Mouse (Mus musculus) MEL (cell line): ENCODE measurements around the gene Megf8. TPM values are rescaled to one million over a fixed set of nuclear protein-coding genes. Genes with fewer than 3 reads are reported as not detected.

Experiments used
- DNase-seq: peaks from one replicate; pipeline ENCODE4 v3.0.0; 2011; ENCODE audit warnings: low read depth, low spot score
- H3K27ac ChIP-seq: 2 replicates; pipeline ENCODE4 v1.5.1; 2012; ENCODE audit warnings: low read depth, mild to moderate bottlenecking, control low read depth, low read length, moderate library complexity; ENCODE audit not compliant: control insufficient read depth
- H3K27me3 ChIP-seq, 2 experiments: fragments of 150-350 bp in 1 of 2; sonication (generic) in 1 of 2; 2 replicates each; pipeline ENCODE4 v1.6.1; 2012; ENCODE audit warnings: low read length in 2 of 2, mild to moderate bottlenecking in 2 of 2, improper control_type of control experiment in 1 of 2, moderate library complexity in 1 of 2; ENCODE audit not compliant: insufficient read depth in 2 of 2, control insufficient read depth in 1 of 2
- H3K36me3 ChIP-seq, 2 experiments: 2 replicates each; pipeline ENCODE4 v1.6.1; 2012 to 2014; ENCODE audit warnings: low read length in 2 of 2, improper control_type of control experiment in 1 of 2, inconsistent platforms in 1 of 2, mild to moderate bottlenecking in 1 of 2; ENCODE audit not compliant: insufficient read depth in 2 of 2, control insufficient read depth in 1 of 2
- H3K4me1 ChIP-seq, 2 experiments: fragments of 150-350 bp in 1 of 2; sonication (generic) in 1 of 2; 2 replicates each; pipeline ENCODE4 v1.6.1; 2012; ENCODE audit warnings: low read length in 2 of 2, improper control_type of control experiment in 1 of 2, mild to moderate bottlenecking in 1 of 2; ENCODE audit not compliant: insufficient read depth in 2 of 2, control insufficient read depth in 1 of 2
- H3K4me3 ChIP-seq, 2 experiments: fragments of 150-350 bp in 1 of 2; sonication (generic) in 1 of 2; 2 replicates each; pipeline ENCODE4 v1.5.1; 2012; ENCODE audit warnings: low read depth in 2 of 2, low read length in 2 of 2, mild to moderate bottlenecking in 2 of 2, moderate library complexity in 2 of 2, control low read depth in 1 of 2, improper control_type of control experiment in 1 of 2; ENCODE audit not compliant: control insufficient read depth in 1 of 2, insufficient read depth in 1 of 2
- H3K79me2 ChIP-seq: 2 replicates; pipeline ENCODE4 v1.6.1; 2012; ENCODE audit warnings: mild to moderate bottlenecking, low read length, moderate library complexity; ENCODE audit not compliant: control insufficient read depth, poor library complexity, insufficient read depth
- H3K9ac ChIP-seq: 2 replicates; pipeline ENCODE4 v1.6.1; 2012; ENCODE audit warnings: low read depth, mild to moderate bottlenecking, control low read depth, low read length, moderate library complexity; ENCODE audit not compliant: control insufficient read depth, poor library complexity, severe bottlenecking
- H3K9me3 ChIP-seq: fragments of 150-350 bp; sonication (generic); replicated peaks from 2 replicates; pipeline ENCODE4 v1.6.1; 2012; ENCODE audit warnings: mild to moderate bottlenecking, low read length, improper control_type of control experiment, moderate library complexity; ENCODE audit not compliant: insufficient read depth
- BHLHE40 ChIP-seq: IDR thresholded peaks from 2 replicates; pipeline ENCODE4 v1.6.1; 2012; ENCODE audit warnings: low read depth, mild to moderate bottlenecking, inconsistent platforms, low read length, improper control_type of control experiment, borderline replicate concordance
- CHD2 ChIP-seq: IDR thresholded peaks from 2 replicates; pipeline ENCODE4 v1.6.1; 2011; ENCODE audit warnings: low read length, improper control_type of control experiment
- CTCF ChIP-seq, 3 experiments: IDR thresholded peaks in 2 of 3; conservative IDR thresholded peaks in 1 of 3; 2 replicates each; pipeline ENCODE4 v1.5.1; 2011 to 2012; ENCODE audit warnings: low read length in 3 of 3, low read depth in 2 of 3, mild to moderate bottlenecking in 2 of 3, improper control_type of control experiment in 1 of 3, inconsistent platforms in 1 of 3, mixed read lengths in 1 of 3, moderate library complexity in 1 of 3; ENCODE audit not compliant: control insufficient read depth in 1 of 3, insufficient read depth in 1 of 3, poor library complexity in 1 of 3, severe bottlenecking in 1 of 3
- EP300 ChIP-seq, 2 experiments: IDR thresholded peaks; 2 replicates each; pipeline ENCODE4 v1.6.1; 2011; ENCODE audit warnings: improper control_type of control experiment in 2 of 2, low read length in 2 of 2, low read depth in 1 of 2, mild to moderate bottlenecking in 1 of 2
- ETS1 ChIP-seq: IDR thresholded peaks from 2 replicates; pipeline ENCODE4 v1.6.1; 2012; ENCODE audit warnings: low read depth, mild to moderate bottlenecking, inconsistent platforms, low read length, improper control_type of control experiment, moderate library complexity
- GATA1 ChIP-seq: IDR thresholded peaks from 2 replicates; pipeline ENCODE4 v1.6.1; 2011; ENCODE audit warnings: low read depth, low read length, improper control_type of control experiment
- HCFC1 ChIP-seq: IDR thresholded peaks from 2 replicates; pipeline ENCODE4 v1.6.1; 2012; ENCODE audit warnings: low read depth, mild to moderate bottlenecking, inconsistent platforms, low read length, improper control_type of control experiment, moderate library complexity
- MAZ ChIP-seq: IDR thresholded peaks from 2 replicates; pipeline ENCODE4 v1.6.1; 2012; ENCODE audit warnings: low read depth, mild to moderate bottlenecking, inconsistent platforms, low read length, improper control_type of control experiment
- NELFE ChIP-seq: IDR thresholded peaks from 2 replicates; pipeline ENCODE4 v1.6.1; 2011; ENCODE audit warnings: low read depth, low read length, improper control_type of control experiment
- NRF1 ChIP-seq: IDR thresholded peaks from 2 replicates; pipeline ENCODE4 v1.6.1; 2014; ENCODE audit warnings: low read depth, mild to moderate bottlenecking, inconsistent platforms, low read length, improper control_type of control experiment, moderate library complexity; ENCODE audit not compliant: poor library complexity, insufficient read depth, severe bottlenecking
- POLR2AphosphoS2 ChIP-seq: IDR thresholded peaks from 2 replicates; pipeline ENCODE4 v1.6.1; 2011; ENCODE audit warnings: low read length, improper control_type of control experiment
- RAD21 ChIP-seq: IDR thresholded peaks from 2 replicates; pipeline ENCODE4 v1.6.1; 2011; ENCODE audit warnings: mild to moderate bottlenecking, low read depth, low read length, improper control_type of control experiment
- RCOR1 ChIP-seq: IDR thresholded peaks from 2 replicates; pipeline ENCODE4 v1.6.1; 2012; ENCODE audit warnings: low read depth, mild to moderate bottlenecking, inconsistent platforms, low read length, improper control_type of control experiment
- SIN3A ChIP-seq: IDR thresholded peaks from 2 replicates; pipeline ENCODE4 v1.6.1; 2012; ENCODE audit warnings: low read length, improper control_type of control experiment, inconsistent platforms
- SMC3 ChIP-seq: IDR thresholded peaks from 2 replicates; pipeline ENCODE4 v1.6.1; 2011; ENCODE audit warnings: low read depth, low read length, improper control_type of control experiment
- TAL1 ChIP-seq: IDR thresholded peaks from 2 replicates; pipeline ENCODE4 v1.6.1; 2012; ENCODE audit warnings: mild to moderate bottlenecking, inconsistent platforms, low read length, moderate library complexity, mixed read lengths
- TBP ChIP-seq: IDR thresholded peaks from 2 replicates; pipeline ENCODE4 v1.8.0; 2011; ENCODE audit warnings: low read depth, low read length, improper control_type of control experiment
- TCF12 ChIP-seq: IDR thresholded peaks from 2 replicates; pipeline ENCODE4 v1.6.1; 2014; ENCODE audit warnings: low read depth, mild to moderate bottlenecking, inconsistent platforms, low read length, improper control_type of control experiment, moderate library complexity
- USF1 ChIP-seq: IDR thresholded peaks from 2 replicates; pipeline ENCODE4 v1.6.1; 2014; ENCODE audit warnings: low read depth, mild to moderate bottlenecking, inconsistent platforms, low read length, improper control_type of control experiment, moderate library complexity
- ZC3H11A ChIP-seq: IDR thresholded peaks from 2 replicates; pipeline ENCODE4 v1.6.1; 2012; ENCODE audit warnings: low read depth, mild to moderate bottlenecking, inconsistent platforms, low read length, improper control_type of control experiment
- polyA plus RNA-seq, 2 experiments: library from polyadenylated mRNA; stranded (reverse) in 1 of 2; unstranded in 1 of 2; fragments of >175 nt in 1 of 2; fragments of >200 nt in 1 of 2; gene quantifications; 2 replicates each; pipeline versions ENCODE4 v1.2.1 to v1.2.4; 2012; ENCODE audit warnings: low replicate concordance in 2 of 2, low read depth in 1 of 2; ENCODE audit not compliant: insufficient read length in 2 of 2, insufficient read depth in 1 of 2, missing spikeins in 1 of 2
- total RNA-seq: library from RNA; depleted of rRNA; stranded (reverse); fragments of 300-350 nt; gene quantifications from 2 replicates; pipeline ENCODE4 v1.2.3, GENCODE M21; 2012

Megf8 gene
- total and polyA plus RNA-seq, 3 experiments = 12.7 to 22.0 TPM; not detected in 1

DNA sequence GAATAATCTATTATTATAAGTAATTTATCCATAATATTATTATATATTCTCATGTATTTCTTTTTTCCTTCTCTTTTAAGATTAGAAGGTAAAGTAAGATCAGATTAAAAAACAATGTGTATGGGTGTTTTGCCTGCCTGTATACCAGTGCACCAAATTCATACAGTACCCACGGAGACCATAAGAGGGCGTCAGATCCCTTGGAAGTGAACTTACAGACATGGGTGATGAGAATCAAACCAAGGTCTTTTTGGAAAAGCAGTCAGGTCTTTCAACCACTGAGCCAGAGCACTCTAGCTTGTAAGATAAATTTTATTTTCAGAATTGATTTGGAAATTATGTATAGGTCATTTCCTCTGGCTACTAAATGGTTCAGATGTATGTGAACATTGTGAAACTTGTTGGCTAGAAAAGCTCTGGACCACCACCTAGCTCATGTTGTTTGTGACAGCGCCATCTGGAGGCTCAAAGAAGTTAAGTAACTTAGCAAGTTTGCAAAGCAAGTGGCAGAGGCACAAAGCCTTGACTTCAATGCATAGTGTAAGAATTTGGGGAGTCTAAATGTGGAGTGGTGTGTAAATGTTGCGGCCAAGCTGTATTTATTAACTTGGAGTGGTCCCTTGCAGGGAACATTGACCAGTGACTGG, 92.3 kb downstream of the Megf8 start:
- Histone ChIP-seq H3K79me2 (no peaks in the 10 kb centered on the region), H3K9me3 (no peaks in the 10 kb centered on the region)
- DNase-seq = peak; percentile 85
- peak; percentile 21; the same call in 1 of the 2 replicates for TF ChIP-seq ZC3H11A
- TF ChIP-seq NRF1 = no peak
- no peak for TF ChIP-seq EP300 (IDR thresholded peaks at IDR 0.05; ENCODE audit: low read depth in 1 of 2, low read length in 2 of 2)
- TF ChIP-seq RAD21 = peak; percentile 42
- TF ChIP-seq CTCF (IDR thresholded peaks at IDR 0.05 in 2 of 3, conservative IDR thresholded peaks at IDR 0.05 in 1 of 3; ENCODE audit: control insufficient read depth in 1 of 3, insufficient read depth in 1 of 3, low read depth in 2 of 3, low read length in 3 of 3, poor library complexity in 1 of 3, severe bottlenecking in 1 of 3) = peak; percentile 55 to 76 (median 57)
- peak; percentile 67 for TF ChIP-seq SMC3
- TF ChIP-seq, all 39 proteins: peak for 4
- Histone ChIP-seq H3K4me3 (no peak overlapping the region), H3K9ac (no peak overlapping the region), H3K4me1 (no peaks in the 10 kb centered on the region), H3K36me3 (no peaks in the 10 kb centered on the region), H3K27me3 (no peaks in the 10 kb centered on the region), H3K27ac (no peak overlapping the region)

DNA sequence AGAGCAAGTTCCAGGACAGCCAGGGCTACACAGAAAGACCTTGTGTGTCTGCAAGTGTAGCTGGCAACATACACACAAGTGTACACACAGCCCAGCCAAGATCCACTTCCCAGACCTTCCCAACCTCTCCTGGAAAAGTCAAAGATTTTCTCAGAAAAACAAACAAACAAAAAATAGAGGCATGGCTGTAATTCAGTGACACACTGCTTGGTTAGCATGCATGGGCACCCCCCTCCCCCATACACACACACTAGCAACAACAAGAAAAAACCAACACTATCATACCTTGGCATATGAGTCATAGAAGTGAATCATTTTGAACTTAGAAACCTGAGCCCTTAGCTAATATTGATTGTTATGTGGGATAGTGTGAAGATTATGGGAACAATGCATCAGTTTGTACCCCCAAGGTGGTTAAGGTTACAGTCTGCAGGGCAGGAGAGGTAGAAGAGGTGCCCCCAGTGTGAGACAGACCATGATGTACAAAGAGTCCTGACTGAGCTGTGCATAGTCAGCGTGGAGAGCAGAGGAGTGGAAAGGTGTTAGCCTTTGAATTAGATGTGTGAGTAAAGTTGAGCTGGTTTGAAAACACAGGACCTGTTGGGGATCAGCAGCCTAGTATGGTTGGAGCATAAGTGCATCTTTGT, 94.1 kb downstream of the Megf8 start:
- Histone ChIP-seq H3K4me1 (no peaks in the 10 kb centered on the region), H3K9me3 (no peaks in the 10 kb centered on the region), H3K9ac (no peak overlapping the region), H3K4me3 (no peak overlapping the region), H3K36me3 (no peaks in the 10 kb centered on the region), H3K79me2 (no peaks in the 10 kb centered on the region), H3K27ac (no peak overlapping the region), H3K27me3 (no peaks in the 10 kb centered on the region)
- TF ChIP-seq BHLHE40 (no peak), HCFC1 (no peak), POLR2AphosphoS2 (no peak), TAL1 (no peak), TCF12 (no peak), MAZ (no peak), RAD21 (no peak), ETS1 (no peak), SMC3 (no peak)
- DNase-seq = no peak

DNA sequence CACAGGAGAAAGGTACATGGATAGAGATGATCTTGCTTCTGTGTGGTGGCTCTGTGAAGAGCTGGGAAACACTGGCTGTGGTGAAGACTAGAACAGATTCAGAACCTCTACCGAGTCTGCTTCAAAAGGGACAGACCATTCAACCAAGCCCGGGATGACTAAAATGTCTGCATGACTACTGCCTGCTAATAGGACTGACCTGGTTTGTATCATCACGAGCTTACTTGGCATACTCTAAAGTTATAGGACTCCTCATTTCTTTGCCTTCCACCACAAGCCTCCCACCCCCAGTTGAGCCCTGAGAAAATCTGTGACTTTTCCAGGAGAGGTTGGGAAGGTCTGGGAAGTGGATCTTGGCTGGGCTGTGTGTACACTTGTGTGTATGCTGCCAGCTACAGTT, 94.9 kb downstream of the Megf8 start:
- no peak overlapping the region for H3K27ac ChIP-seq
- H3K79me2 ChIP-seq = no peaks in the 10 kb centered on the region
- no peaks in the 10 kb centered on the region for H3K9me3 ChIP-seq
- H3K9ac ChIP-seq = no peak overlapping the region
- DNase-seq = no peak
- no peaks in the 10 kb centered on the region for H3K4me1 ChIP-seq
- no peaks in the 10 kb centered on the region for H3K27me3 ChIP-seq
- no peak overlapping the region for H3K4me3 ChIP-seq
- H3K36me3 ChIP-seq = no peaks in the 10 kb centered on the region
- no peak for TF ChIP-seq SMC3
- TF ChIP-seq NRF1 = no peak
- no peak for TF ChIP-seq RCOR1
- TF ChIP-seq NELFE = no peak
- no peak for TF ChIP-seq TBP
- no peak for TF ChIP-seq TAL1
- TF ChIP-seq RAD21 = no peak
- TF ChIP-seq CHD2 = no peak
- no peak for TF ChIP-seq BHLHE40
- TF ChIP-seq USF1 = no peak
- TF ChIP-seq GATA1 = no peak
- no peak for TF ChIP-seq ZC3H11A
- TF ChIP-seq SIN3A = no peak
